Mouse (Mus musculus): ENCODE measurements at regions not wholly inside any gene's neighbourhood (a gene's known extent, or its start where the extent isn't known, plus 50 kb on each side); places are given as distances from the start of the nearest gene placed in this dataset.

GRCm38 (mm10) chr6:101047195-101047594 lies 213.8 kb downstream of the Ppp4r2 start:
- no peak for DNase-seq (ENCODE audit: low spot score in 2 of 2)

- no peak for DNase-seq (ENCODE audit: low spot score in 2 of 2)
These were observed 215.0 kb downstream of the Ppp4r2 start for GRCm38 (mm10) chr6:101048431-101048830.

DNA sequence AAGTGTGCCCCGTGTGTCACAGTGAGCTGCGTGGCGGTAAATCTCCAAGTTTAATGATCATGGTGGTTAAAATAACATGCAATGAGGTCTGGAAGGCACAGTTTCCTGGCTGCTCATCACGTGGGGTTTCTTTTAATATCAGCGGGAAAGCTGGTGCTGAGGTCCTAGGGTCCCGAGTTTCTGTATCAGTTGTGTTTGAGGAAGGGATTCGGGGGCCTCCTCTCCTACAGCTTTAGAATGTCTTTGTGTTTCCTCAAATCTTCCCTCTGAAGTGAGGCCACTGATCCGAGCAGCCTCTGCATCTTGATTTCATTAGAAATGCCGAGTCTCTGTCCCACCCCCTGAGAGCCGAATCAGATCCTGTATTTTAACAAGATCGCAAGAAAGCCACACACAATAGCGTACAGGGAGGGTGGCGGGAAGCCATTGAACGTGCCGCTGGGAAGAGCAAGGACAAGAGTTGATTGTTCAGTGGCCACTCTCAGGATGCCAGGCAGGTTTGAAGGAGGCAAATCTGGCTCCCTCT lies 215.5 kb downstream of the Ppp4r2 start:
- DNase-seq (ENCODE audit: low spot score in 2 of 2), result no peak

DNA sequence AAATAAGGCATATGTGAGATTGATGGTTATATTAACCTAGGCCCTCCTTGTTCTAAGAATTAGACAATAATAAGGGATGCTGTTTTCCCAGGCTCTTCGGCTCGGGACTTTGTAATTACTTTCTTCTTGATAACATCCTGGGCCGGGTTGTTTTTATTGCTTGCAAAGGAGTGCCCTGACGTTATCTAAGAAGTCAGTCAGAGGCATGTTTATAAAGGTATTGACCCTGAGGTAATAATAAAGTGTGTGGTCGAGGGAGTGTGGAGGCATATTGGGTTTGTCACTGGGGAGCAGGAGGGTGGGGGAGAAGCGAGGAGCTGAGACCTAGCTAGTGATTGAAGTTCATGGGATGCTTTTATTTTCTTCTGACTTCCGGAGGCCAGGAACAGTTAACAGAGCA lies 221.5 kb downstream of the Ppp4r2 start:
- no peak for DNase-seq (ENCODE audit: low spot score in 2 of 2)

- no peak for DNase-seq (ENCODE audit: low spot score in 2 of 2)
These were observed 222.9 kb downstream of the Ppp4r2 start for GRCm38 (mm10) chr6:101056318-101056717.

DNA sequence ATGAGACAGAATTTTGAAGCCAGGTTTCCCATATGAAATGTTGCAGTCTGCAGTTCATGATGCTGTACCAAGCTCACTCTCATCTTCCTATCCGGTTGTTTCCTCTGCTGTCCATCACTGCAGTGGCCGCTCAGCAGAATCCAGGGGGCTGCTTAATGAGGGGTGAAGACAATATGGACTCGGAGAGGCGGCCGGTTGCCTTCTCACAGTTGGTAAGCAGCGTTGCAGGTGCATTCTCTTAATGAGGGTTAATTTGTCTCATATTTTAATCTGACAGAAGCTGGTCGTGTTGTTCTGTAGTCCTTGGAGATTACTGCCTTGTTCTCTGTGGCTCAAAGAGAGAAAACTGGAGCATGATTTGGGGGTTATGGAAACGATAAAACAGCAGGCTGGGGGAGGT lies 225.6 kb downstream of the Ppp4r2 start:
- DNase-seq (ENCODE audit: low spot score in 2 of 2), result no peak

DNA sequence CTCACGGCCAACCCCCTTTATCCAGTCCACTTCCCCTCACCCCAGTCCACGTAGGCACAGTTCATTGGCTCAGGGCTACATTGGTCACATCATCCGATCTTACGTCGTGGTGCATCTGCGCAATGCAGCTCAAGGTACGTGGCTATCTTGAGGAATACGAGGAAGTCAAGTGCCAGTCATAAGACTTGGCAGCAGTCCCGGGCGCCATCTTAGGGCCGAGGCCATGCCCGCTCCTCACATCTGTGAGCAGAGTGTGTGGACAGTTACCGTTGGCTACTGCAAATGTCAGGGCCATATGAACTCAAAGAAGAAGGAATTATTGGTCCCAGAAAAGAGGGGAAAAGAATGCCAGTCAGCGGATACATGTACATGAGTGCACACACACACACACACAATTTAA lies 228.8 kb downstream of the Ppp4r2 start:
- no peak for DNase-seq (ENCODE audit: low spot score in 2 of 2)

- no peak for DNase-seq (ENCODE audit: low spot score in 2 of 2)
These were observed 242.5 kb downstream of the Ppp4r2 start for GRCm38 (mm10) chr6:101075753-101076516.

DNA sequence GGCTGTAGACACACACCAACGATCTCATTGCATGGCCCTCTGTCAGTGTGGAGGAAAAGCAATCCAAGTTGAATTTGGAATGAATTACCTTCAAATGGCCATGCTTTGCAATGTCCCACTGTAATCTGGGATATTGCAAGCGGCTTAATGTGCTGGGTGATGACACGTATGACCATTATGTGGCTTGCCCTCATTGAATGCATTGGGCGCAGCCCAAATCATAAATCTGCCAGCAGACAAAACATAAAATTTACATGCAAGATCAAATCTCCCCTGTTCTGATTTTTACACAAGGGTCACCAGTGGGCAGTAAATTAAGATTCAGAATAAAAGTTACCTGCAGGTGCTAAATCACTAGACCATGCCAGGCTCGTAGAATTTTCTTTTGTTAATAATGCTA lies 244.9 kb downstream of the Ppp4r2 start:
- DNase-seq (ENCODE audit: low spot score in 2 of 2), result no peak

- no peak for DNase-seq (ENCODE audit: low spot score in 2 of 2)
These were observed 250.3 kb downstream of the Ppp4r2 start for GRCm38 (mm10) chr6:101083676-101084075.

GRCm38 (mm10) chr6:101092179-101092578 lies 258.8 kb downstream of the Ppp4r2 start:
- no peak for DNase-seq (ENCODE audit: low spot score in 2 of 2)

Measured in gastrocnemius, postnatal 4 days (tissue).